Comparison of ENCODE assay signal across 24 mouse cellular contexts in genomic region chr11:35651286-35651685, GRCm38 (mm10).
A peak's percentile ranks its signal among the peaks of the same experiment; 100 is the strongest.
DNase-seq lines count a peak whose midpoint lies in the region; ATAC-seq lines count a peak whose summit lies in the region.
"Had no signal": no experiment of that assay in that cellular context is flagged by ENCODE, and none has a peak within 500 bp of the region (broad histone marks: within the 10 kb centered on the region; RNA-seq: fewer than 3 reads in every experiment).

No protein-coding gene starts in this region.

- peak overlapping the region; percentile 37 for H3K27ac ChIP-seq in hindbrain, embryonic 13.5 days
- no peak overlapping the region for H3K27ac ChIP-seq in hindbrain, embryonic 12.5 days
- H3K27ac ChIP-seq in hindbrain, embryonic 16.5 days (ENCODE audit: low read depth, low read length), result no peak overlapping the region
- H3K27ac ChIP-seq in hindbrain, embryonic 10.5 days, result no peak overlapping the region
- no peak overlapping the region for H3K27ac ChIP-seq in neural tube, embryonic 14.5 days (ENCODE audit: low read depth, low read length)
- H3K27ac ChIP-seq in neural tube, embryonic 15.5 days (replicated peaks), result no peak overlapping the region
- H3K27ac ChIP-seq: embryonic facial prominence, embryonic 10.5 days; embryonic facial prominence, embryonic 12.5 days; forebrain, embryonic 13.5 days; forebrain, embryonic 15.5 days had no signal

- no peaks in the 10 kb centered on the region for H3K27me3 ChIP-seq in hindbrain, embryonic 13.5 days
- H3K27me3 ChIP-seq in hindbrain, embryonic 12.5 days, result no peaks in the 10 kb centered on the region
- H3K27me3 ChIP-seq in hindbrain, embryonic 16.5 days (replicated peaks; ENCODE audit: control insufficient read depth, insufficient read depth, low read length), result no peaks in the 10 kb centered on the region; the same call in 1 of the 2 replicates
- no peaks in the 10 kb centered on the region for H3K27me3 ChIP-seq in hindbrain, embryonic 10.5 days (ENCODE audit: insufficient read depth, poor library complexity, severe bottlenecking)
- H3K27me3 ChIP-seq in neural tube, embryonic 14.5 days (ENCODE audit: control insufficient read depth, insufficient read depth, low read length), result no peaks in the 10 kb centered on the region
- H3K27me3 ChIP-seq in neural tube, embryonic 15.5 days (replicated peaks), result peaks cover 3% of the 10 kb centered on the region
- H3K27me3 ChIP-seq: CH12.LX; embryonic facial prominence, embryonic 12.5 days had no signal

- H3K36me3 ChIP-seq in hindbrain, embryonic 13.5 days, result no peaks in the 10 kb centered on the region
- H3K36me3 ChIP-seq in hindbrain, embryonic 12.5 days, result 0 out of 2 replicates have a peak, but pooled peaks cover 5% of the 10 kb centered on the region
- H3K36me3 ChIP-seq in hindbrain, embryonic 16.5 days (ENCODE audit: control insufficient read depth, insufficient read depth, low read length), result no peaks in the 10 kb centered on the region
- peaks cover 53% of the 10 kb centered on the region for H3K36me3 ChIP-seq in hindbrain, embryonic 10.5 days
- no peaks in the 10 kb centered on the region for H3K36me3 ChIP-seq in neural tube, embryonic 14.5 days (ENCODE audit: control insufficient read depth, insufficient read depth, low read length)
- no peaks in the 10 kb centered on the region for H3K36me3 ChIP-seq in neural tube, embryonic 15.5 days
- H3K36me3 ChIP-seq: forebrain, embryonic 15.5 days; G1E had no signal

- H3K4me1 ChIP-seq in hindbrain, embryonic 13.5 days (replicated peaks), result peaks cover 17% of the 10 kb centered on the region; the same call in 1 of the 2 replicates
- no peaks in the 10 kb centered on the region for H3K4me1 ChIP-seq in hindbrain, embryonic 12.5 days
- no peaks in the 10 kb centered on the region for H3K4me1 ChIP-seq in hindbrain, embryonic 16.5 days (ENCODE audit: control insufficient read depth, insufficient read depth, low read depth, low read length)
- H3K4me1 ChIP-seq in hindbrain, embryonic 10.5 days (replicated peaks), result no peaks in the 10 kb centered on the region
- H3K4me1 ChIP-seq in neural tube, embryonic 14.5 days (ENCODE audit: control insufficient read depth, insufficient read depth, low read length), result 0 out of 2 replicates have a peak, but pooled peaks cover 3% of the 10 kb centered on the region
- H3K4me1 ChIP-seq in neural tube, embryonic 15.5 days, result 0 out of 2 replicates have a peak, but pooled peaks cover 5% of the 10 kb centered on the region
- H3K4me1 ChIP-seq: forebrain, embryonic 13.5 days; forebrain, embryonic 15.5 days had no signal

- WGBS in hindbrain, embryonic 13.5 days, result 56% methylated on average over 10 of the region's 10 CpGs
- 72% methylated on average over 10 of the region's 10 CpGs for WGBS in hindbrain, embryonic 12.5 days
- WGBS in hindbrain, embryonic 16.5 days, result 57% methylated on average over 10 of the region's 10 CpGs
- WGBS in hindbrain, embryonic 10.5 days, result 87% methylated on average over 10 of the region's 10 CpGs
- WGBS in neural tube, embryonic 14.5 days, result 70% methylated on average over 10 of the region's 10 CpGs
- WGBS in neural tube, embryonic 15.5 days, result 57% methylated on average over 10 of the region's 10 CpGs

- no peak for DNase-seq in hindbrain, embryonic 10.5 days (ENCODE audit: low spot score)
- DNase-seq: adrenal gland, adult 8-10 months; adrenal gland, postnatal 14 days; adrenal gland, postnatal 36 days; B cell, adult 2 months; cerebellum, adult 11-12 months; cerebellum, adult 2 months; cerebellum, adult 9-10 months; cerebellum, postnatal 10 days; cerebellum, postnatal 25 days had no signal

- H3K4me3 ChIP-seq in hindbrain, embryonic 13.5 days, result no peak overlapping the region
- no peak overlapping the region for H3K4me3 ChIP-seq in hindbrain, embryonic 12.5 days
- H3K4me3 ChIP-seq in hindbrain, embryonic 16.5 days (ENCODE audit: low read length), result no peak overlapping the region
- no peak overlapping the region for H3K4me3 ChIP-seq in hindbrain, embryonic 10.5 days
- no peak overlapping the region for H3K4me3 ChIP-seq in neural tube, embryonic 14.5 days (ENCODE audit: low read depth, low read length)
- no peak overlapping the region for H3K4me3 ChIP-seq in neural tube, embryonic 15.5 days (replicated peaks)
- H3K4me3 ChIP-seq: embryonic facial prominence, embryonic 10.5 days; embryonic facial prominence, embryonic 12.5 days; forebrain, embryonic 13.5 days; forebrain, embryonic 15.5 days had no signal

- H3K4me2 ChIP-seq in hindbrain, embryonic 13.5 days, result no peak overlapping the region
- no peak overlapping the region for H3K4me2 ChIP-seq in hindbrain, embryonic 12.5 days (replicated peaks)
- H3K4me2 ChIP-seq in hindbrain, embryonic 16.5 days (ENCODE audit: low read length), result no peak overlapping the region
- no peak overlapping the region for H3K4me2 ChIP-seq in neural tube, embryonic 14.5 days (ENCODE audit: low read depth, low read length)
- no peak overlapping the region for H3K4me2 ChIP-seq in neural tube, embryonic 15.5 days
- H3K4me2 ChIP-seq: embryonic facial prominence, embryonic 12.5 days; forebrain, embryonic 13.5 days; forebrain, embryonic 15.5 days had no signal

- 0 out of 2 replicates have a peak, but pooled peaks have one; percentile 47 for ATAC-seq in hindbrain, embryonic 13.5 days (ENCODE audit: low FRiP score)
- no peak; the same call in 1 of the 2 replicates for ATAC-seq in hindbrain, embryonic 12.5 days (ENCODE audit: low FRiP score)
- ATAC-seq in hindbrain, embryonic 16.5 days, result peak; percentile 77
- 0 out of 2 replicates have a peak, but pooled peaks have one; percentile 17 for ATAC-seq in neural tube, embryonic 14.5 days (ENCODE audit: low read depth)
- ATAC-seq in neural tube, embryonic 15.5 days (ENCODE audit: low FRiP score), result no peak
- ATAC-seq: activated CD4-positive, CD25-positive, alpha-beta regulatory T cell, adult 4 months; CD4-positive, CD25-positive, alpha-beta regulatory T cell, adult 4 months; forebrain, embryonic 13.5 days; forebrain, embryonic 15.5 days; Patski had no signal

- no peak overlapping the region for H3K9ac ChIP-seq in hindbrain, embryonic 13.5 days
- H3K9ac ChIP-seq in hindbrain, embryonic 12.5 days, result no peak overlapping the region
- no peak overlapping the region for H3K9ac ChIP-seq in hindbrain, embryonic 16.5 days (ENCODE audit: low read depth, low read length)
- H3K9ac ChIP-seq in neural tube, embryonic 14.5 days (replicated peaks; ENCODE audit: low read depth, low read length), result no peak overlapping the region
- no peak overlapping the region for H3K9ac ChIP-seq in neural tube, embryonic 15.5 days (replicated peaks)
- H3K9ac ChIP-seq: embryonic facial prominence, embryonic 12.5 days; forebrain, embryonic 13.5 days; forebrain, embryonic 15.5 days had no signal

- no peaks in the 10 kb centered on the region for H3K9me3 ChIP-seq in hindbrain, embryonic 13.5 days
- no peaks in the 10 kb centered on the region for H3K9me3 ChIP-seq in hindbrain, embryonic 12.5 days (replicated peaks)
- no peaks in the 10 kb centered on the region for H3K9me3 ChIP-seq in hindbrain, embryonic 16.5 days (ENCODE audit: control insufficient read depth, low read length)
- no peaks in the 10 kb centered on the region for H3K9me3 ChIP-seq in hindbrain, embryonic 10.5 days
- H3K9me3 ChIP-seq in neural tube, embryonic 14.5 days (ENCODE audit: control insufficient read depth, low read length), result no peaks in the 10 kb centered on the region
- H3K9me3 ChIP-seq in neural tube, embryonic 15.5 days (replicated peaks), result no peaks in the 10 kb centered on the region
- H3K9me3 ChIP-seq: embryonic facial prominence, embryonic 10.5 days; embryonic facial prominence, embryonic 12.5 days; forebrain, embryonic 13.5 days; forebrain, embryonic 15.5 days had no signal

Comparison
In these comparisons a context has a peak if more than half of its experiments do, and no peak if none do; other contexts are left out.
1. ATAC-seq: peak in hindbrain, embryonic 13.5 days (single experiment), hindbrain, embryonic 16.5 days (single experiment) and neural tube, embryonic 14.5 days (single experiment); none in hindbrain, embryonic 12.5 days (single experiment) and neural tube, embryonic 15.5 days (single experiment).